Mouse (Mus musculus): Measurements from ENCODE around the gene Neurog3.

GRCm38 (mm10) chr10:62099749-62100403, 33.0 kb upstream of the Neurog3 start:
- TF ChIP-seq POLR2A (IDR thresholded peaks at IDR 0.05; ENCODE audit: low read depth, low read length) (no peak), CTCF (conservative IDR thresholded peaks at IDR 0.05; ENCODE audit: insufficient read depth, insufficient read length, low read depth, low read length) (no peak)

All from kidney, adult 2 months (tissue).